Mouse (Mus musculus): ENCODE measurements around the gene Scgb2b12.
"Not testable (repeated sequence)": the region's sequence is repeated elsewhere in the genome, so short reads cannot be mapped to it uniquely, and the experiment has no call there.

Scgb2b12 gene

GRCm38 (mm10) chr7:32327145-32327544, at the start of gene Scgb2b12:
Gene Scgb2b12 (minus strand): TSS chr7:32327245.
- not testable (repeated sequence) for DNase-seq

GRCm38 (mm10) chr7:32333882-32334281, 6.8 kb upstream of the Scgb2b12 start, which contains the start of gene Scgb1b12:
Gene Scgb1b12 (plus strand): TSS chr7:32334182.
- not testable (repeated sequence) for DNase-seq

All from retina, postnatal 1 day (tissue).